Mouse (Mus musculus) thymus, adult 18-20 months (tissue): ENCODE results near the gene Ttc6.

Experiments used
- DNase-seq, 2 experiments: peaks; one replicate each; pipeline ENCODE4 v3.0.0; 2022; ENCODE audit warnings: mixed read lengths in 2 of 2

The Ttc6 gene

DNA sequence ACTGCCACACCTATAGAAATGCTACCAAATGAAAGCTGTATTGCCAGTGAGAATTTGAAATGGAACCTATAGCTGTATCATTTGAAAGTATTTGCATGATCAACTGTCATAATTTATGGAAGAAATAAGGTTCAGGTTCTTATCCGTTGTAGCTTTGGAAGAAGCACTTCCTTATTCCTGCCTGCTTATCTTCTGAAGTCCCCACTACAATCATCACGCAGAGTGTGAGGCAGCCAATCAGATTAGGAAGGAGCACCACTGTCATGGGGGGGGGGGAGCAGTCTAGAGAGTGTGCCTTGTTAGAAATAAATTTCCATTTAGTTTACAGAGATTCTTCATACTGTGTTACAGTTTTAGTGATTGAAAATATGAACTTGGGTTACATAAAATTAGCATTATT is 108.5 kb downstream of the Ttc6 start:
- no peak for DNase-seq

DNA sequence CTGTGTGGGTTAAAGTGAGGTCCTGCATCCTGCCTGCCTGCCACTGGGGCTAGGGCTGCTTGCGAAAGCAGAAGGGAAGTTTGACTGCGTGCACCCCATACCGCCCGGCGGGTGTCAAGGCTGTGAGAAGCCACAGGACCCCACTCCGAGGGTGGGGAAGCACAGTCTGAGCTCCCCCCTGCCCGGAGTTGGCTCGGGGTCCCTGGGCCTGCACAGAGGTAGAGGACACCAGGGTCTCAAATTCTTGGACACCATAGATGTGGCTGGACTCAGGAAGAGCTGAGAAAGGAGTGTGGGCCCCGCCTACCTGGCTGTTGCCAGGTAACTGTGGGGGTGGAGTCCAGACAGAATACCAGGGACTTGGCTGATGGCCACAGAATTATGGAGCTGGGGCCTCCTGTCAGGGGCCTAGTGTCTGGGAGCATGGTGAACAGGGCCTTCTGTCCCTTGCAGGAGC is 121.1 kb downstream of the Ttc6 start:
- no peak for DNase-seq

DNA sequence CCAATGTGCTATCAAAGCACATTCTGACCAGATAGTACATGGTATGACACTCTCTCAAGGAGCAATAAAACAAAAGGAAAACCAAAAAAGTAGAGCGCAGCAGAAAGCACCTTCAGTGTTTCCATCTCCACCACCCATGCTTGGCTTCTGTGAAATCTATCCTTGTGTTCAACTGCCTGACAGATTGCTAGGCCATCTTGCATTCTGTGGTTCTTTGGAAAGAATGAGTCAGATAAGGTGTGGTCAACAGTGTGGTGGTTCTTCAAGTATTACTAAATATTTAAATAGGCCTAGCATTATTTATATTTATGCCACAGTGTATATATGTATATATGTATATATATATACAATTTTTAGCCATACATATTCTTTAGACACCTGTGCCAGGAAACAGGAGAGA is 146.1 kb downstream of the Ttc6 start:
- no peak for DNase-seq

DNA sequence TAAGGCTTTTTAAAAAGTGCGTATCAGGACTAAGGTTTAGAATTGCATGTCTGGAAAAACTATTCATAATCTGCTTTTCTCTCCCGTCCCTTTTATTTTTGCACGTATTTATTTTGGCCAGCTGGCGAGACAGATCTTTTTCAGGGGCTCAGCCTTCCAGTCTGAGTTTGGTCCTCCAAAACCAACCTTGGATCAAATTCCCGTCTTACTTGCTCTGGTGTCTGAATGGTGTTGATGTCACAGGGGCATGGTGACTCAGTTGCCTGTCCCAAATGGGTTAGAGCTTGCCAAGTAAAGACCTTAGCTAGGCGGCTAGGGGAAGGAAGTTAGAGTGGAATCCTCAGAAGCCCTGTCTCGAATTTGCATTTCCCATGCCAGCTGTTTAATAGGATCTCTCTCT is 200.8 kb downstream of the Ttc6 start:
- no peak for DNase-seq

DNA sequence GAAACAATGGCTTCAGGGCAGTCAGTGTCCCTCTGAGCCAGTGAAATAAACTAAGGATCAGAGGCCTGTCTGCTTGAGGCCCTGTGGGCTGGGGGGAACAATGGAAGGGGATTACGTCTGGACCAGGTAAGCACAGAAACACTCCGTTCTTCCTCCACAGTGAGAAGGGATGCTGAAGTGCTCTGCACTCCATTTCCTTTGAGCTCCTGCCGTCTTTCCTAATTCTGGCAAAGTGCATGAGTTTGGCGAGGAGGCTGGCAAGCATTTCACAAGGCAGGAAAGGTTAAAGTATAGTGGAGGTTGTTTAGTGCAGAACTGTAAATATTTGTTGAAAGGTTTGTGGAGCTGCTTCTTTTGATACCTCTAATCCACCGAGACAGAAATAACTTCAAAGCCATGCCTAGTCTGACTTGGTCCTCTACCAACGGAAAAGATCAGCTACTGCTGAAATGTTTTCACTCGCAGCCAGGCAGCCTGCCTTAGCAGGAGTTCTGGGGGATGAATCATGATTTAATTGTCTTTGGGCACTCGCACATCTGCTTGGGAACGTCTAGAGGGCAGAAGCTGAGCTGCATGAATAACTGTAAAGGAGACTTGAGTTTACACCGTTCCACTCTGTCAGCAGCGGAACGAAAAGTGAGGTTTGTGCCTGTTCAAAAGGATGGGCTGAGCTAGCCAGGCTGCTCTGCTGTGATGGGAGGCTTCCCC is 212.5 kb downstream of the Ttc6 start:
- DNase-seq = no peak

DNA sequence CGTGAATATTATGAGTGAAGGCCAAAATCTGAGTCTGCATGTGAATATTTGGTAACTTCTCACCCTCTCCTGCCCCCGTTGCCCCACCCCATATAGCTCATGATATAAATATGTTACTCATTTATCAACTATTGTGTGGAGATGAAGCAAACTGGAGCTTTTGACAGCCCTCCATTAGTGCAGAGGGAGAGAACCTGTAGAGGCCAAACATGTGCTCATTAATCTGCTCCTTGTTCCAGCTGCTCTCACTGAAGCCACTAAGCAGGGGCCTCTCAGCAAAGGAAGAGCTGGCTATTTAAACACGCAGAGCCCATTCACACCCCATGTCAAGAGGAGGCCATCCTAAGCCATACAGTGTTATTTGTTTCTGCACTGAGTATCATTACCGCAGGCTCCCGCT is 218.0 kb downstream of the Ttc6 start:
- DNase-seq = no peak

DNA sequence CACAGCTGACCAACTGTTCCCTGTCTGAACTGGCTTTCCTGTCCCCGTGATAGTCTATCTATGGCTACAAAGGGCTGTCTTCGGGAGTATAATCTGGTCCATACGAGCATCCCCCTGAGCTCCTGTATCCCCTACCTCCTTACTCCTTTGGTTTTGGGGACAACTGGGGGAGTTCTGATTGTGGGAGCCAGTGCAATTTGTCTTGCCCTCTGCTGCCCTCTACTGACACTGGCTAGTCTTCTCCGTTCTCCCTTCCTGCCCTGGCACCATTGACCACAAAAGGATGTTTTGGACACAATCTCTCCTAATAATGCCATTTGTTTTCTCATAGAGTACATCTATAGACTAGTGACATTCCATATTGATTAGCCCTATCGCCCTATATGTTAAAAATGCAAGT is 223.6 kb downstream of the Ttc6 start:
- DNase-seq = no peak
